Mouse (Mus musculus) ES-Bruce4 (cell line): Measurements from ENCODE around the gene Olfr70. TPM values are rescaled to one million over a fixed set of nuclear protein-coding genes. Genes with fewer than 3 reads are reported as not detected.

Experiments used
- H3K27ac ChIP-seq: 2 replicates; pipeline ENCODE4 v1.5.1; 2012; ENCODE audit warnings: low read length, inconsistent platforms; ENCODE audit not compliant: insufficient read depth
- H3K27me3 ChIP-seq: 2 replicates; pipeline ENCODE4 v1.6.1; 2012; ENCODE audit warnings: mild to moderate bottlenecking, low read length, inconsistent platforms; ENCODE audit not compliant: control insufficient read depth, poor library complexity, insufficient read depth, severe bottlenecking
- H3K36me3 ChIP-seq: 2 replicates; pipeline ENCODE4 v1.6.1; 2012; ENCODE audit warnings: inconsistent platforms, mild to moderate bottlenecking, low read length, moderate library complexity; ENCODE audit not compliant: control insufficient read depth, poor library complexity, insufficient read depth, severe bottlenecking
- H3K4me1 ChIP-seq: one replicate; pipeline ENCODE4 v1.8.1; 2011; ENCODE audit warnings: low read length; ENCODE audit not compliant: control insufficient read depth, insufficient read depth
- H3K4me3 ChIP-seq: 2 replicates; pipeline ENCODE4 v1.5.1; 2011; ENCODE audit warnings: low read depth, mild to moderate bottlenecking, low read length
- H3K9ac ChIP-seq: 2 replicates; pipeline ENCODE4 v1.6.1; 2012; ENCODE audit warnings: low read depth, mild to moderate bottlenecking, inconsistent platforms; ENCODE audit not compliant: poor library complexity, severe bottlenecking
- H3K9me3 ChIP-seq: replicated peaks from 2 replicates; pipeline ENCODE4 v1.6.1; 2012; ENCODE audit warnings: mild to moderate bottlenecking, low read length, inconsistent platforms; ENCODE audit not compliant: control insufficient read depth, poor library complexity, insufficient read depth, severe bottlenecking
- CTCF ChIP-seq: IDR thresholded peaks from one replicate; pipeline ENCODE4 v1.8.1; 2011; ENCODE audit warnings: low read depth, low read length
- EP300 ChIP-seq: IDR thresholded peaks from 2 replicates; pipeline ENCODE4 v1.6.1; 2011; ENCODE audit warnings: low read depth, low read length; ENCODE audit not compliant: insufficient read depth
- POLR2A ChIP-seq: IDR thresholded peaks from one replicate; pipeline ENCODE4 v1.8.1; 2011; ENCODE audit warnings: low read length; ENCODE audit not compliant: insufficient read depth
- polyA plus RNA-seq: library from polyadenylated mRNA; stranded (reverse); fragments of >200 nt; gene quantifications from 2 replicates; pipeline ENCODE4 v1.2.4, GENCODE M21; 2011; ENCODE audit warnings: low read depth; ENCODE audit not compliant: missing spikeins, insufficient read depth, insufficient read length

Gene Olfr70
- polyA plus RNA-seq, 1 experiment = not detected

- Histone ChIP-seq H3K27me3 (no peaks in the 10 kb centered on the region), H3K4me1 (no peaks in the 10 kb centered on the region), H3K9ac (no peak overlapping the region), H3K36me3 (no peaks in the 10 kb centered on the region), H3K27ac (no peak overlapping the region), H3K4me3 (no peak overlapping the region), H3K9me3 (no peaks in the 10 kb centered on the region)
- no peak for TF ChIP-seq POLR2A
- TF ChIP-seq CTCF = peak; percentile 60
Observed at GRCm38 (mm10) chr4:43672070-43672469, 28.5 kb downstream of the Olfr70 start.

GRCm38 (mm10) chr4:43669428-43669794, 31.2 kb downstream of the Olfr70 start:
- H3K36me3 ChIP-seq = no peaks in the 10 kb centered on the region
- no peaks in the 10 kb centered on the region for H3K9me3 ChIP-seq
- H3K27me3 ChIP-seq = no peaks in the 10 kb centered on the region
- H3K4me1 ChIP-seq = no peaks in the 10 kb centered on the region
- H3K27ac ChIP-seq = no peak overlapping the region
- H3K4me3 ChIP-seq = peak overlapping the region; percentile 62
- H3K9ac ChIP-seq = peak overlapping the region; percentile 63
- TF ChIP-seq POLR2A = no peak
- no peak for TF ChIP-seq CTCF
- TF ChIP-seq EP300 = no peak

GRCm38 (mm10) chr4:43668782-43669427, 31.7 kb downstream of the Olfr70 start, which contains the start of the genes Tmem8b and Fam221b:
Gene Tmem8b (plus strand): TSS chr4:43668971.
Gene Fam221b (minus strand): TSS chr4:43669145.
- Histone ChIP-seq H3K9ac (peak within 1 kb of the TSS; percentile 63), H3K4me1 (no peaks in the 10 kb centered on the region), H3K27me3 (no peaks in the 10 kb centered on the region), H3K4me3 (peak within 1 kb of the TSS; percentile 68), H3K27ac (no peak within 1 kb of the TSS), H3K36me3 (no peaks in the 10 kb centered on the region), H3K9me3 (no peaks in the 10 kb centered on the region)
- TF ChIP-seq CTCF (no peak), POLR2A (peak; percentile 80), EP300 (no peak)

DNA sequence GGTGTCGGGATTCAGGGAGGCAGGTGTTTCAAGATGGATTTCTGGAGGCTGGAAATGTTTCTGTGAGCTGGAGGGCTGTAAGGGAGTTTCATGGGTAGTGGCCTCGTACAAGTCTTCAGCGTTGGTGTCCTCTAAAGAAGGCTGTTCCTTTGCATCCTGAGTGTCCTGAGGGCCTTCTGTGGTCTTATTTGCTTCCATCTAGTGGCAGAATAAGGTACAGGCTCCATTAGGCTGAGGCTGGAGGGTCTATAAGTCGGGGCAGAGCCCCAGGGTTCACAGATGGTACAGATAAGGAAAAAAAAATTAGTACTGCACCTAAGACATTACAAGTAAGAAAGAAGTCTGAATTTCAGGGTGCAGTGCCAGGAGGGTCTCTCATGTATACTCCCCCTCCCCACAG, 34.2 kb downstream of the Olfr70 start:
- no peak for TF ChIP-seq POLR2A
- peak; percentile 20 for TF ChIP-seq CTCF
- Histone ChIP-seq H3K9ac (no peak overlapping the region), H3K4me1 (no peaks in the 10 kb centered on the region), H3K4me3 (no peak overlapping the region), H3K36me3 (no peaks in the 10 kb centered on the region), H3K9me3 (no peaks in the 10 kb centered on the region), H3K27ac (no peak overlapping the region), H3K27me3 (no peaks in the 10 kb centered on the region)

GRCm38 (mm10) chr4:43657146-43657545, 43.5 kb downstream of the Olfr70 start:
- Histone ChIP-seq H3K36me3 (no peaks in the 10 kb centered on the region), H3K4me1 (no peaks in the 10 kb centered on the region), H3K27ac (no peak overlapping the region), H3K27me3 (no peaks in the 10 kb centered on the region), H3K9me3 (no peaks in the 10 kb centered on the region), H3K9ac (no peak overlapping the region), H3K4me3 (peak overlapping the region; percentile 17; the same call in 1 of the 2 replicates)
- TF ChIP-seq EP300 = no peak
- TF ChIP-seq CTCF = no peak
- no peak for TF ChIP-seq POLR2A

GRCm38 (mm10) chr4:43656339-43657109, 44.1 kb downstream of the Olfr70 start, which contains the start of gene Hint2:
Gene Hint2 (minus strand): TSS chr4:43656466.
- Histone ChIP-seq H3K36me3 (no peaks in the 10 kb centered on the region), H3K27me3 (no peaks in the 10 kb centered on the region), H3K9ac (peak within 1 kb of the TSS; percentile 71), H3K4me3 (peak within 1 kb of the TSS; percentile 85), H3K4me1 (no peaks in the 10 kb centered on the region), H3K9me3 (no peaks in the 10 kb centered on the region), H3K27ac (no peak within 1 kb of the TSS)
- TF ChIP-seq POLR2A (peak; percentile 49), EP300 (no peak)
